Mouse (Mus musculus) bone marrow macrophage, adult 2 months (primary cell): ENCODE results near the gene Atp2b1.

ENCODE experiments used
- CTCF ChIP-seq: IDR thresholded peaks from 2 replicates; pipeline ENCODE4 v1.5.1; 2012; ENCODE audit warnings: low read depth, mild to moderate bottlenecking, low read length, moderate library complexity
- POLR2A ChIP-seq: IDR thresholded peaks from 2 replicates; pipeline ENCODE4 v1.6.1; 2012; ENCODE audit warnings: mild to moderate bottlenecking, low read depth, low read length, borderline replicate concordance

- TF ChIP-seq POLR2A (no peak), CTCF (no peak)
Measured at GRCm38 (mm10) chr10:99047551-99047940, 133.3 kb downstream of the Atp2b1 start.
